Mouse (Mus musculus) cerebellum, adult 11 months (tissue): Measurements from ENCODE around the gene Olfr18.
"Not testable (repeated sequence)": the region's sequence is repeated elsewhere in the genome, so short reads cannot be mapped to it uniquely, and the experiment has no call there.

ENCODE experiments used
- DNase-seq: peaks from one replicate; pipeline ENCODE4 v3.0.0; 2022

The Olfr18 gene

GRCm38 (mm10) chr9:20335994-20336393, at the start of gene Olfr18:
Gene Olfr18 (minus strand): TSS chr9:20336094.
- DNase-seq = no peak

GRCm38 (mm10) chr9:20385343-20385703, 49.4 kb upstream of the Olfr18 start:
- no peak for DNase-seq

GRCm38 (mm10) chr9:20384532-20385342, 48.8 kb upstream of the Olfr18 start, which contains the start of gene Zfp560:
Gene Zfp560 (minus strand): TSS chr9:20385177.
- peak; percentile 84 for DNase-seq

- DNase-seq = no peak
Measured at GRCm38 (mm10) chr9:20383659-20384058, 47.8 kb upstream of the Olfr18 start.

GRCm38 (mm10) chr9:20374712-20375111, 38.8 kb upstream of the Olfr18 start:
- no peak for DNase-seq

- no peak for DNase-seq
Measured at GRCm38 (mm10) chr9:20367311-20367710, 31.4 kb upstream of the Olfr18 start.

- DNase-seq = no peak
Measured at GRCm38 (mm10) chr9:20348501-20348900, 12.6 kb upstream of the Olfr18 start.

- no peak for DNase-seq
Measured at GRCm38 (mm10) chr9:20298232-20298631, 37.7 kb downstream of the Olfr18 start, which contains the start of gene Olfr873. Gene Olfr873 (plus strand): TSS chr9:20298532.

GRCm38 (mm10) chr9:20295562-20295961, 40.3 kb downstream of the Olfr18 start:
- not testable (repeated sequence) for DNase-seq

- no peak for DNase-seq
Measured at GRCm38 (mm10) chr9:20282051-20282450, 53.8 kb downstream of the Olfr18 start, which contains the start of gene Olfr39. Gene Olfr39 (plus strand): TSS chr9:20282351.
